Mouse (Mus musculus): ENCODE data around the gene Nubp2.

GRCm38 (mm10) chr17:24932431-24932830, 46.3 kb upstream of the Nubp2 start:
- no peak for TF ChIP-seq CTCF (IDR thresholded peaks at IDR 0.05; ENCODE audit: low read depth, low read length)
- no peak for TF ChIP-seq TAL1 (conservative IDR thresholded peaks at IDR 0.05; ENCODE audit: low read depth, low read length)
- TF ChIP-seq GATA1 (IDR thresholded peaks at IDR 0.05; ENCODE audit: borderline replicate concordance, low read length): no peak
- no peak for TF ChIP-seq GATA2 (IDR thresholded peaks at IDR 0.05; ENCODE audit: borderline replicate concordance, low read depth, low read length)
